Mouse (Mus musculus) adipocyte (in vitro differentiated cells): ENCODE data around the gene Scgb1b11.
"Not testable (repeated sequence)": the region's sequence is repeated elsewhere in the genome, so short reads cannot be mapped to it uniquely, and the experiment has no call there.

ENCODE experiments used
- DNase-seq: peaks from one replicate; pipeline ENCODE4 v3.0.0-alpha.2; 2016; ENCODE audit warnings: low spot score

The Scgb1b11 gene

DNA sequence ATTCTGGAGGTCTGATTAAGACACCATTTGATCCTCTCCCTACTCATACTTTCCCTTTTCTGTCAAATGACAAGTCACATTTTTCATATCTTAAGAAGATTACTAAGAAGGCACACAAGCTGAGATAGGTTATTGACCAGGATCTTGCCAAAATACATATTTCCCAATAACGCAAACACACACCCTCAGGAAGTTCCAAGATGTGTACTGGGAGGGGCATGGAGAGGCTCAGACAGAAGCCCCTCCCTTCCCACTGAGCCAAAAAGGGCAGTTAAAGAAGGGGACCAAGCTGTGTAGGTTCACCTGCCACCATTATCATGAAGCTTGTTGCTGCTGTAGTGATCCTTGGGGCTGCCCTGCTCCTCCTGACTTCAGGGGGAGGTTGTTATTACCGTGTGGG is at the start of gene Scgb1b11:
Gene Scgb1b11 (plus strand): TSS at position 301 of the 400 bp plus-strand sequence.
- DNase-seq: not testable (repeated sequence)

DNA sequence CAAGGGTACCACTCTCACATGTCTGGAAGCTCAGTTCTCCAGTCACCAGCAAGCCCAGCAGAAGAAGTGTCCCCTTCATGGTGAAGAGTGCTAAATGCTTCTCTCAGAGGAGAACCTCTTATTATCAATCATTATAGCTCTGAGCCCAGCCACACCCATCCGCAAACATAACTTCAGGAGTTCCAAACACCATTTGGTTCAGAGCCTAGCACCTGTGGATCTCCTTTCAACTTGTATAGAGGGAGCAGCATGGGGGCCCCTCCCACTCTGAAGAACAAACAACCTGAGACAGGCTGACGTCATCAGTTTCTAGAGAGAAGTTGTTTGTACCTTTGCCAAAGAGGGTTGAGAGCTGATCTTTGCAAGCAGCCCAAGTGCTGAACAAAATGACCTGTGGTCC is 11.6 kb upstream of the Scgb1b11 start, which contains the start of gene Scgb2b11:
Gene Scgb2b11 (minus strand): TSS at position 101 of the 400 bp plus-strand sequence.
- DNase-seq: not testable (repeated sequence)
